ENCODE assay signal across 9 mouse cellular contexts in the genomic region with DNA sequence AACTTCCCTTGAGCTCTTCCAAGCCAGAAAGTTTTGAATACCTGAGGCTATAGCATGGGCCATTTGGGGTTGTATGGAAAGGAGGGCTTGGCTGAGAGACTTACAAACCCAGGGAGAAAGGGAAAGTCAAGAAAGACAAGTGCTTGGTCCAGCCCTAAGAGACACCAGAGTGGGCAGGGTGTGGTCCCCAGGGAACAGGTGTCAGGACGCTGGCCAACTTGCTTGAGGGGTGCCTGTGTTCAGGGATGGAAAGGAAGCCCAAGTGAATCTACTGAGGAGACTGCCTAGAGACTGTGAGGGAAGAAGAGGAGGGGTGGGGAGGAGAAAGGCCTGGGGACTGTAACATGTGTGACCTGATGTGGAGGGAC.
A peak's percentile ranks its signal among the peaks of the same experiment; 100 is the strongest.
DNase-seq lines count a peak whose midpoint lies in the region; ATAC-seq and TF ChIP-seq lines count a peak whose summit lies in the region.
"Had no signal": no experiment of that assay in that cellular context is flagged by ENCODE, and none has a peak within 500 bp of the region (broad histone marks: within the 10 kb centered on the region; RNA-seq: fewer than 3 reads in every experiment).

No protein-coding gene starts in this region.

- peak overlapping the region; percentile 98 for H3K4me2 ChIP-seq in lung, embryonic 14.5 days
- peak overlapping the region; percentile 95 for H3K4me2 ChIP-seq in intestine, postnatal 0 days (replicated peaks; ENCODE audit: low read depth)
- H3K4me2 ChIP-seq in neural tube, embryonic 13.5 days = peak overlapping the region; percentile 98

- peaks cover 41% of the 10 kb centered on the region for H3K27me3 ChIP-seq in lung, embryonic 14.5 days (ENCODE audit: insufficient read depth, low read length)
- H3K27me3 ChIP-seq in intestine, postnatal 0 days (replicated peaks; ENCODE audit: control insufficient read depth, insufficient read depth, low read length) = 0 out of 2 replicates have a peak, but pooled peaks cover 6% of the 10 kb centered on the region
- peaks cover 91% of the 10 kb centered on the region for H3K27me3 ChIP-seq in neural tube, embryonic 13.5 days

- no peaks in the 10 kb centered on the region for H3K36me3 ChIP-seq in lung, embryonic 14.5 days (ENCODE audit: insufficient read depth)
- no peaks in the 10 kb centered on the region for H3K36me3 ChIP-seq in intestine, postnatal 0 days (ENCODE audit: control insufficient read depth, insufficient read depth)
- H3K36me3 ChIP-seq in neural tube, embryonic 13.5 days = no peaks in the 10 kb centered on the region

- no peak for TF ChIP-seq POLR2A in embryonic fibroblast, embryonic 13.5 days (IDR thresholded peaks at IDR 0.05; ENCODE audit: low read depth, low read length)

- TF ChIP-seq CTCF in lung, embryonic 14.5 days (IDR thresholded peaks at IDR 0.05; ENCODE audit: low read depth) = no peak
- TF ChIP-seq CTCF in embryonic fibroblast, embryonic 13.5 days (IDR thresholded peaks at IDR 0.05; ENCODE audit: borderline replicate concordance, insufficient read depth, low read length) = no peak
- TF ChIP-seq CTCF in intestine, postnatal 0 days (IDR thresholded peaks at IDR 0.05; ENCODE audit: low read depth) = no peak

- no peaks in the 10 kb centered on the region for H3K4me1 ChIP-seq in lung, embryonic 14.5 days (ENCODE audit: insufficient read depth)
- no peaks in the 10 kb centered on the region for H3K4me1 ChIP-seq in embryonic fibroblast, embryonic 13.5 days (ENCODE audit: control insufficient read depth, insufficient read depth, low read length)
- peaks cover 9% of the 10 kb centered on the region for H3K4me1 ChIP-seq in intestine, postnatal 0 days (replicated peaks; ENCODE audit: control insufficient read depth, insufficient read depth, low read length)
- H3K4me1 ChIP-seq in neural tube, embryonic 13.5 days (replicated peaks) = peaks cover 48% of the 10 kb centered on the region

- ATAC-seq in lung, embryonic 14.5 days (ENCODE audit: insufficient read depth) = no peak
- no peak for ATAC-seq in intestine, postnatal 0 days
- no peak for ATAC-seq in neural tube, embryonic 13.5 days (ENCODE audit: low read depth)

- H3K9me3 ChIP-seq in lung, embryonic 14.5 days (ENCODE audit: low read depth, low read length) = no peaks in the 10 kb centered on the region
- H3K9me3 ChIP-seq in intestine, postnatal 0 days (ENCODE audit: control insufficient read depth) = no peaks in the 10 kb centered on the region
- H3K9me3 ChIP-seq in neural tube, embryonic 13.5 days = no peaks in the 10 kb centered on the region

- no peak for DNase-seq in lung, embryonic 14.5 days
- DNase-seq in lung, adult 18-20 months = no peak
- DNase-seq in cerebellum, postnatal 4 days (ENCODE audit: low spot score in 2 of 2) = no peak
- DNase-seq in thymus, postnatal 10 days (ENCODE audit: low spot score in 2 of 2) = no peak
- no peak for DNase-seq in left cerebral cortex, adult 11 months (ENCODE audit: low spot score)
- DNase-seq: thymus, postnatal 4 days had no signal

- H3K9ac ChIP-seq in lung, embryonic 14.5 days = no peak overlapping the region; the same call in 1 of the 2 replicates
- H3K9ac ChIP-seq in intestine, postnatal 0 days (ENCODE audit: low read depth, low read length) = peak overlapping the region; percentile 77; the same call in 1 of the 2 replicates
- 0 out of 2 replicates have a peak overlapping the region, but pooled peaks have one; percentile 70 for H3K9ac ChIP-seq in neural tube, embryonic 13.5 days

- peak overlapping the region; percentile 68 for H3K4me3 ChIP-seq in lung, embryonic 14.5 days (ENCODE audit: low read depth, low read length)
- H3K4me3 ChIP-seq in embryonic fibroblast, embryonic 13.5 days (ENCODE audit: insufficient read depth, low read length) = peak overlapping the region; percentile 55; the same call in 1 of the 2 replicates
- H3K4me3 ChIP-seq in intestine, postnatal 0 days (ENCODE audit: low read depth, low read length) = peak overlapping the region; percentile 81
- H3K4me3 ChIP-seq in neural tube, embryonic 13.5 days = peak overlapping the region; percentile 59

- 6% methylated on average over 1 of the region's 1 CpGs for WGBS in lung, embryonic 14.5 days
- 8% methylated on average over 1 of the region's 1 CpGs for WGBS in intestine, postnatal 0 days
- WGBS in neural tube, embryonic 13.5 days = 5% methylated on average over 1 of the region's 1 CpGs

- H3K27ac ChIP-seq in lung, embryonic 14.5 days (ENCODE audit: low read depth) = no peak overlapping the region
- H3K27ac ChIP-seq in embryonic fibroblast, embryonic 13.5 days (ENCODE audit: insufficient read depth, low read length) = no peak overlapping the region
- H3K27ac ChIP-seq in intestine, postnatal 0 days (ENCODE audit: low read depth, low read length) = peak overlapping the region; percentile 78; the same call in 1 of the 2 replicates
- peak overlapping the region; percentile 64; the same call in 1 of the 2 replicates for H3K27ac ChIP-seq in neural tube, embryonic 13.5 days (replicated peaks)

Comparison
In these comparisons a context has a peak if more than half of its experiments do, and no peak if none do; other contexts are left out.
1. H3K27ac ChIP-seq: peak in intestine, postnatal 0 days (single experiment) and neural tube, embryonic 13.5 days (single experiment); none in lung, embryonic 14.5 days (single experiment) and embryonic fibroblast, embryonic 13.5 days (single experiment).
2. Peak in every context shown above with its lines, with median percentiles within 50 percentile points of each other: H3K4me2 ChIP-seq and H3K4me3 ChIP-seq.